Mouse (Mus musculus): ENCODE data around the gene Ankrd31. TPM values are rescaled to one million over a fixed set of nuclear protein-coding genes. Genes with fewer than 3 reads are reported as not detected.

The Ankrd31 gene
- polyA plus RNA-seq, 1 experiment from 2014 or later, result not detected

Other genes starting within 250 kb of the Ankrd31 start
- gene Polk, start 205.7 kb upstream of the Ankrd31 start, polyA plus RNA-seq (2016; fragmentation: Nextera tagmentation; extraction: Ambion mirVana), result 6.1 and 7.7 TPM in 2 replicates
- 9.3 and 9.4 TPM in 2 replicates for gene Col4a3bp, start 205.7 kb upstream of the Ankrd31 start, polyA plus RNA-seq (2016; fragmentation: Nextera tagmentation; extraction: Ambion mirVana)
- 164 and 187 TPM in 2 replicates for gene Hmgcr, start 77.3 kb upstream of the Ankrd31 start, polyA plus RNA-seq (2016; fragmentation: Nextera tagmentation; extraction: Ambion mirVana)
- 0.24 and 0.31 TPM in 2 replicates for gene Gcnt4, start 176.4 kb downstream of the Ankrd31 start, polyA plus RNA-seq (2016; fragmentation: Nextera tagmentation; extraction: Ambion mirVana)